Mouse (Mus musculus) ES-Bruce4 (cell line): ENCODE measurements around the gene Ppp5c.

ENCODE experiments used
- CTCF ChIP-seq: IDR thresholded peaks from one replicate; pipeline ENCODE4 v1.8.1; 2011; ENCODE audit warnings: low read depth, low read length
- EP300 ChIP-seq: IDR thresholded peaks from 2 replicates; pipeline ENCODE4 v1.6.1; 2011; ENCODE audit warnings: low read depth, low read length; ENCODE audit not compliant: insufficient read depth
- POLR2A ChIP-seq: IDR thresholded peaks from one replicate; pipeline ENCODE4 v1.8.1; 2011; ENCODE audit warnings: low read length; ENCODE audit not compliant: insufficient read depth

DNA sequence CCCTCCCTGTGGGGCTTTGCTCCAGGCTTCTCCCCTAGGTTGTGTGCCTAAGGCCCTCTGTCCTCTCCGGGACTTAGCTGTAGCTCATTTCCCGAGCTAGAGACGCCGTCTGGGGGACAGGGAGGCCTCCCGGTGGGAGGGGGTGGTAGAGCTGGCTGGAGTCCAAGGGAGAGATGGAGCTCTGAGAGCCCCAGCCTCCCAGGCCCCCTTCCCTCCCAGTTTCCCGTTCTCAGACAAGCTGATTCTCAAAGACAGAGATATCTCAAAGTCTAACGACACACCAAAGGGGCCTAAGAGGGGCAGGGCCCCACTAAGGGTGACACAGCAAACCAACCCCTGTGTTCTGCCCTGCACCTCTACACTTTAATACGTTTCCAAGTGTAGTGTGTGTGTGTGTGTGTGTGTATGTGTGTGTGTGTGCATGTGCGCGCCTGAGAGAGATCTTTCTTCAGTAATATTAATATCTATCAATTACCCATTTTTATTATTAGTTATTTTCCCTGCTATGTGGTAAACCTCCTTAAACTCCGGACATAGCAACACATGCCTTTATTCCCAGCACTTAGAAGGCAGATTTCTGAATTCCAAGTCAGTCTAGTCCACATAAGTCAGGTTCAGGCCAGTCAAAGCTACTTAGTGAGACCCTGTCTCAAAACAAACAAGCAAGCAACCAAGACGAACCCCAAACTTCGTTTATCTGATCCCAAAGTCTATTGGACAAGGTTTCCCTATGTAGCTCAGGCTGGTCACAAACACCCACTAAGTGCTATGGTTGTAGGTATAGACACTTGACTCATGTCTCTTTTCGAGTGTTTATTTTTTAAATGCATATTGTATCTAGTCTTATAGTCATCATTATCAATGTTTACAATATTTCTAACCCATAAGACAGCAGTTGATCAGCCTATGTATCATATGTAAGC is 29.1 kb upstream of the Ppp5c start:
- TF ChIP-seq EP300 (no peak), POLR2A (no peak), CTCF (no peak)
